Mouse (Mus musculus): ENCODE results near the gene Gimap9. TPM values are rescaled to one million over a fixed set of nuclear protein-coding genes. Genes with fewer than 3 reads are reported as not detected.

The Gimap9 gene
- polyA plus RNA-seq (2014; fragmentation: Nextera tagmentation; extraction: Ambion mirVana) = 4.4 and 5.4 TPM in 2 replicates

GRCm38 (mm10) chr6:48675931-48676859, at the start of gene Gimap9:
TSS of gene Gimap9 (plus strand) at chr6:48676129.
- Histone ChIP-seq H3K27me3 (ENCODE audit: control insufficient read depth, insufficient read depth, low read length) (no peaks in the 10 kb centered on the region), H3K27ac (replicated peaks; ENCODE audit: low read depth, low read length) (no peak within 1 kb of the TSS), H3K9me3 (ENCODE audit: control insufficient read depth, low read length) (no peaks in the 10 kb centered on the region), H3K4me1 (ENCODE audit: control insufficient read depth, insufficient read depth, low read length) (no peaks in the 10 kb centered on the region; the same call in 1 of the 2 replicates), H3K9ac (ENCODE audit: low read length) (no peak within 1 kb of the TSS), H3K4me2 (ENCODE audit: low read depth, severe bottlenecking) (peak within 1 kb of the TSS; percentile 21; the same call in 1 of the 2 replicates), H3K36me3 (ENCODE audit: control insufficient read depth, insufficient read depth, low read length) (no peaks in the 10 kb centered on the region), H3K4me3 (ENCODE audit: low read depth, low read length) (no peak within 1 kb of the TSS)
- DNase-seq (ENCODE audit: low spot score) (peak; percentile 39), ATAC-seq (ENCODE audit: insufficient number of reproducible peaks, low FRiP score, low TSS enrichment, low read depth) (no peak)
- WGBS = 32% methylated on average over 12 of the region's 13 CpGs

DNA sequence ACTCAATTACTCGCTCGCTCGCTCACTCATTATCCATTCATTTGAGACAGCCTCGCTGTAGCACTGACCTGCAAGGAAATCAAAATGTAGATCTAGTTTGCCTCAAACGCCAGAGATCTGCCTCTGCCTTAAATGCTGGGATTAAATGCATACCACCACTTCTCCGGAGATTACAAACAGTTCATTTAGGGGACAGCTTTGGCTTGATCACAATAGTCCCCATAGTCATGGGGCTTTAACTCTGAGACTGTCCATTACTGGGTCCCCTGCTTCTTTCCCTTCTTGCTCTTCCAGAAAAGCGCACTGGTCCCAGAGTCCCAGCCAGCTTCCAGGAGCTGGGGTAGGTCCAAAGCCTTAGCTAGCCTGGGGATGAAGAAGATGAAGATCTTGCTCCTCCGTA, 49.5 kb upstream of the Gimap9 start, which contains the start of gene AI854703:
Gene AI854703 (plus strand): TSS at position 301 of the 400 bp plus-strand sequence.
- Histone ChIP-seq H3K9ac (ENCODE audit: low read length) (peak within 1 kb of the TSS; percentile 47; the same call in 1 of the 2 replicates), H3K36me3 (ENCODE audit: control insufficient read depth, insufficient read depth, low read length) (no peaks in the 10 kb centered on the region), H3K4me1 (ENCODE audit: control insufficient read depth, insufficient read depth, low read length) (peaks cover 5% of the 10 kb centered on the region), H3K27ac (replicated peaks; ENCODE audit: low read depth, low read length) (no peak within 1 kb of the TSS), H3K4me2 (ENCODE audit: low read depth, severe bottlenecking) (peak within 1 kb of the TSS; percentile 77), H3K4me3 (ENCODE audit: low read depth, low read length) (peak within 1 kb of the TSS; percentile 46), H3K27me3 (ENCODE audit: control insufficient read depth, insufficient read depth, low read length) (peaks cover 26% of the 10 kb centered on the region), H3K9me3 (ENCODE audit: control insufficient read depth, low read length) (no peaks in the 10 kb centered on the region)
- 30% methylated on average over 8 of the region's 8 CpGs for WGBS
- ATAC-seq (ENCODE audit: insufficient number of reproducible peaks, low FRiP score, low TSS enrichment, low read depth) (no peak), DNase-seq (ENCODE audit: low spot score) (no peak)

DNA sequence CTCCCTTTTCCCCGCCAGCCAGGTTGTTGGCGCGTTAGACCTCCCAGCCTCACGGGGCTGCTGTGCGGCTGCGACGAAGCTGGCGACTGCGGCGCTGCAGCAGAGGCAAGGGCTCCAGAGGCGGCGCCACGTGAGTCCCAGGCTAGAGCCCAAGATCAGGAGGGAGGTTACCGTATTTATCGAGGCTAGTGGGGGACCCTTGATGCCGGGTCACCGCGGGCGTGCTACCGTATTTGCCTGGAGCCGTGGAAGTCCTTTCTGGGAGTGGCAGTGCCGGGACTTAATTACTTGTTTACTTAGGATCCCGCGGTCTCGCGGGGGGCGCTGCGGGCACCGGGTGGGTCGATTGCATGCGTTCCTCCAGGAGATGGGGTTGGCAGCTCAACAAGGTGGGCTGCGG, 48.9 kb upstream of the Gimap9 start:
- Histone ChIP-seq H3K9me3 (ENCODE audit: control insufficient read depth, low read length) (no peaks in the 10 kb centered on the region), H3K9ac (ENCODE audit: low read length) (peak overlapping the region; percentile 47; the same call in 1 of the 2 replicates), H3K27me3 (ENCODE audit: control insufficient read depth, insufficient read depth, low read length) (peaks cover 26% of the 10 kb centered on the region), H3K36me3 (ENCODE audit: control insufficient read depth, insufficient read depth, low read length) (no peaks in the 10 kb centered on the region), H3K4me1 (ENCODE audit: control insufficient read depth, insufficient read depth, low read length) (peaks cover 5% of the 10 kb centered on the region), H3K27ac (replicated peaks; ENCODE audit: low read depth, low read length) (no peak overlapping the region), H3K4me3 (ENCODE audit: low read depth, low read length) (peak overlapping the region; percentile 46), H3K4me2 (ENCODE audit: low read depth, severe bottlenecking) (peak overlapping the region; percentile 77)
- DNase-seq (ENCODE audit: low spot score) = peak; percentile 74
- under 1% methylated on average over 32 of the region's 32 CpGs for WGBS
- 0 out of 2 replicates have a peak, but pooled peaks have one; percentile 29 for ATAC-seq (ENCODE audit: insufficient number of reproducible peaks, low FRiP score, low TSS enrichment, low read depth)

- H3K9ac ChIP-seq (ENCODE audit: low read length) = peak overlapping the region; percentile 47; the same call in 1 of the 2 replicates
- no peak overlapping the region for H3K27ac ChIP-seq (replicated peaks; ENCODE audit: low read depth, low read length)
- H3K27me3 ChIP-seq (ENCODE audit: control insufficient read depth, insufficient read depth, low read length) = peaks cover 26% of the 10 kb centered on the region
Observed at GRCm38 (mm10) chr6:48627511-48627924, 48.4 kb upstream of the Gimap9 start.

DNA sequence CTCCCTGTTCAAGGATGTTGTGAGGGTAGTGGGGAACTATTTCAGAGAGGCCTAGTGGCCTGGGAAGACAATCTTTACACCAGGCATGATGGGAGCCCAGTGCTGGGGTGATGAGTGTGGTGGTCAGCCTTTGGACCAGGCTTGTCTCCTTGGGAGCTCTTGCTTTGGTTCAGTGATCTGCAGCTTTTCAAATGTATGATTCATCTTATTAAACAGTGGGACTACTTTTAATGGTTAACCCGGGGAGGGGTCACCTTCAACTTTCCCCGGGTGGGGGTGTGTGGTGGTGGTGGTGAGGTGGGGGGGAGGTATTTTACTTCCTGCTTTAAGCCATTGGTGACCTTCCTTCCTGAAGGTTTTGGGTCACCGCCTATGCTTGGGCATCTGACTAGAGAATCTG, 47.6 kb upstream of the Gimap9 start:
- H3K27ac ChIP-seq (replicated peaks; ENCODE audit: low read depth, low read length) = no peak overlapping the region
- H3K4me3 ChIP-seq (ENCODE audit: low read depth, low read length) = no peak overlapping the region
- H3K4me1 ChIP-seq (ENCODE audit: control insufficient read depth, insufficient read depth, low read length) = peaks cover 5% of the 10 kb centered on the region
- H3K4me2 ChIP-seq (ENCODE audit: low read depth, severe bottlenecking) = no peak overlapping the region
- no peaks in the 10 kb centered on the region for H3K36me3 ChIP-seq (ENCODE audit: control insufficient read depth, insufficient read depth, low read length)
- peaks cover 26% of the 10 kb centered on the region for H3K27me3 ChIP-seq (ENCODE audit: control insufficient read depth, insufficient read depth, low read length)
- DNase-seq (ENCODE audit: low spot score) (no peak), ATAC-seq (ENCODE audit: insufficient number of reproducible peaks, low FRiP score, low TSS enrichment, low read depth) (no peak)
- WGBS = 72% methylated on average over 3 of the region's 3 CpGs
- no peaks in the 10 kb centered on the region for H3K9me3 ChIP-seq (ENCODE audit: control insufficient read depth, low read length)
- no peak overlapping the region for H3K9ac ChIP-seq (ENCODE audit: low read length)

More at GRCm38 (mm10) chr6:48627511-48627924, 48.4 kb upstream of the Gimap9 start:
- DNase-seq (ENCODE audit: low spot score) (no peak), ATAC-seq (ENCODE audit: insufficient number of reproducible peaks, low FRiP score, low TSS enrichment, low read depth) (no peak)
- Histone ChIP-seq H3K9me3 (ENCODE audit: control insufficient read depth, low read length) (no peaks in the 10 kb centered on the region), H3K4me1 (ENCODE audit: control insufficient read depth, insufficient read depth, low read length) (peaks cover 5% of the 10 kb centered on the region), H3K4me3 (ENCODE audit: low read depth, low read length) (peak overlapping the region; percentile 46), H3K4me2 (ENCODE audit: low read depth, severe bottlenecking) (peak overlapping the region; percentile 77), H3K36me3 (ENCODE audit: control insufficient read depth, insufficient read depth, low read length) (no peaks in the 10 kb centered on the region)
- WGBS = 3% methylated on average over 7 of the region's 7 CpGs

GRCm38 (mm10) chr6:48628808-48629660, 46.9 kb upstream of the Gimap9 start:
- ATAC-seq (ENCODE audit: insufficient number of reproducible peaks, low FRiP score, low TSS enrichment, low read depth) = no peak
- no peak for DNase-seq (ENCODE audit: low spot score)
- Histone ChIP-seq H3K4me1 (ENCODE audit: control insufficient read depth, insufficient read depth, low read length) (peaks cover 5% of the 10 kb centered on the region), H3K4me2 (ENCODE audit: low read depth, severe bottlenecking) (peak overlapping the region; percentile 85), H3K9ac (ENCODE audit: low read length) (peak overlapping the region; percentile 49; the same call in 1 of the 2 replicates), H3K27ac (replicated peaks; ENCODE audit: low read depth, low read length) (no peak overlapping the region), H3K9me3 (ENCODE audit: control insufficient read depth, low read length) (no peaks in the 10 kb centered on the region), H3K36me3 (ENCODE audit: control insufficient read depth, insufficient read depth, low read length) (no peaks in the 10 kb centered on the region), H3K4me3 (ENCODE audit: low read depth, low read length) (peak overlapping the region; percentile 35), H3K27me3 (ENCODE audit: control insufficient read depth, insufficient read depth, low read length) (peaks cover 26% of the 10 kb centered on the region)
- 9% methylated on average over 54 of the region's 54 CpGs for WGBS

DNA sequence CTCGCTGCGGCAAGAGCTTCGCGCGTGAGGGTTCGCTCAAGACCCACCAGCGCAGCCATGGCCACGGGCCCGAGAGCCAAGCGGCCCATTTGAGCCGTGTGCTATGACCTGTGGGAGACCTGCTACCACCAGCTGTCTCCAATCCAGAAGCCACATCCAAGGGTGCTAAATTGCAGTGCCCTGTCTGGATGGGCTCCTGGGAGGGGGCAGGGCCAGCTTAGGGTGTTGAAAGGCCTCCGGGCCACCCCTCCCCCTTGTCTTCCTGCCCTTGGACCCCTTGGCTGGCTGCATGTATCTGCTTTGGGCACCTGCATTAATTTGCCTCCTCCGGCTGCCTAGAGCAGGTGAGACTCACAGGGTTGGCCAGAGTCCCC, 46.3 kb upstream of the Gimap9 start:
- H3K27ac ChIP-seq (replicated peaks; ENCODE audit: low read depth, low read length) = no peak overlapping the region

GRCm38 (mm10) chr6:48630831-48631230, 45.1 kb upstream of the Gimap9 start:
- H3K27ac ChIP-seq (replicated peaks; ENCODE audit: low read depth, low read length) = no peak overlapping the region
- DNase-seq (ENCODE audit: low spot score) (no peak), ATAC-seq (ENCODE audit: insufficient number of reproducible peaks, low FRiP score, low TSS enrichment, low read depth) (no peak)
- H3K4me2 ChIP-seq (ENCODE audit: low read depth, severe bottlenecking) = no peak overlapping the region
- peaks cover 5% of the 10 kb centered on the region for H3K4me1 ChIP-seq (ENCODE audit: control insufficient read depth, insufficient read depth, low read length)
- 89% methylated on average over 8 of the region's 8 CpGs for WGBS
- H3K4me3 ChIP-seq (ENCODE audit: low read depth, low read length) = no peak overlapping the region
- H3K9ac ChIP-seq (ENCODE audit: low read length) = no peak overlapping the region
- H3K9me3 ChIP-seq (ENCODE audit: control insufficient read depth, low read length) = no peaks in the 10 kb centered on the region
- peaks cover 26% of the 10 kb centered on the region for H3K27me3 ChIP-seq (ENCODE audit: control insufficient read depth, insufficient read depth, low read length)
- no peaks in the 10 kb centered on the region for H3K36me3 ChIP-seq (ENCODE audit: control insufficient read depth, insufficient read depth, low read length)

More for the DNA sequence above, 46.3 kb upstream of the Gimap9 start:
- ATAC-seq (ENCODE audit: insufficient number of reproducible peaks, low FRiP score, low TSS enrichment, low read depth) = no peak; the same call in 1 of the 2 replicates
- Histone ChIP-seq H3K9ac (ENCODE audit: low read length) (0 out of 2 replicates have a peak overlapping the region, but pooled peaks have one; percentile 49), H3K4me2 (ENCODE audit: low read depth, severe bottlenecking) (peak overlapping the region; percentile 85), H3K4me3 (ENCODE audit: low read depth, low read length) (peak overlapping the region; percentile 35), H3K36me3 (ENCODE audit: control insufficient read depth, insufficient read depth, low read length) (no peaks in the 10 kb centered on the region), H3K4me1 (ENCODE audit: control insufficient read depth, insufficient read depth, low read length) (peaks cover 5% of the 10 kb centered on the region), H3K9me3 (ENCODE audit: control insufficient read depth, low read length) (no peaks in the 10 kb centered on the region), H3K27me3 (ENCODE audit: control insufficient read depth, insufficient read depth, low read length) (peaks cover 26% of the 10 kb centered on the region)
- DNase-seq (ENCODE audit: low spot score) = peak; percentile 49
- WGBS = 14% methylated on average over 13 of the region's 13 CpGs
